Mouse (Mus musculus) stomach, postnatal 0 days (tissue): ENCODE data around the gene Klf9.

Experiments used
- CTCF ChIP-seq: IDR thresholded peaks from 2 replicates; pipeline ENCODE4 v1.5.1; 2016; ENCODE audit warnings: antibody characterized with exemption, low read depth, mild to moderate bottlenecking, moderate library complexity
- EP300 ChIP-seq: optimal IDR thresholded peaks from 2 replicates; pipeline ENCODE3; 2016; ENCODE audit warnings: antibody characterized with exemption

- TF ChIP-seq CTCF: no peak
- no peak for TF ChIP-seq EP300
These were observed 48.0 kb downstream of the Klf9 start for GRCm38 (mm10) chr19:23188986-23189385.
